Mouse (Mus musculus): ENCODE measurements around the gene Trnt1.

The Trnt1 gene

DNA sequence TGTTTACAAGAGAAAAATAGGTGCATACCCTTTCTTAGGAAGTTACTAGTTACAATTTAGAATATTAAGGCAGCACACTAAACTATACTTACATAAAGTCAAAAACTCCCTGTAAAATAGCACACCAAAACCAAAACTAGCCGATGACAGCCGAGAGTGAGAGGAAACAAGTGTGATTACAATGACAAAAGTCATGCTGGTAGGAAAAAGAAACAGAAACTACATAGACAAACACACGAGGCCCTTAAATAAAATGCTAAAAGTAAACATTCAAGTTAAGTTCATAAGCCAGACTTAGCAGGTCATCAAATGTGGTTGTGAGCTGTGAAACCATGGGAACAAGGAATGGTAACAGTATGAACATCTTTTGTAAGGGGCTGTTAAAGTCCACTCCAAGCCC is 18.2 kb downstream of the Trnt1 start:
- DNase-seq (ENCODE audit: low spot score in 2 of 2) = no peak

DNA sequence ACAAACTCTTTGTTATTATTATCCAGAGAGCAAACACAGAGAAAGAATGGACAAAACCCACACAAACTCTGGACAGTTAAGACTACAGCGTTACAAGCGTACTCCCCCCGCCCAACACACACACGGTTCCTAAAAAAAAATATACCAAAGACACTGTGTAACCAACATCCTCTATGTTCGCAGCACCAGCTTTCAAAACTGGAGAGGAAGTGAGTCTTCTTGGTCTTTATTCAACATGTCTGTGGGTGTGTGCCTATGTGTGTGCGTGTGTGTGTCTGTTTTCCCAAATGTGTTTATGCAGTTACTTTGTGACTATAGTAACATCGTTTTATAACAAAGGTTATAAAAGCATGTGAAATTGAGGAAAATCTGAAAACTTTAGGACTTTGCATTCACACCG is 22.5 kb downstream of the Trnt1 start:
- no peak for DNase-seq (ENCODE audit: low spot score in 2 of 2)

DNA sequence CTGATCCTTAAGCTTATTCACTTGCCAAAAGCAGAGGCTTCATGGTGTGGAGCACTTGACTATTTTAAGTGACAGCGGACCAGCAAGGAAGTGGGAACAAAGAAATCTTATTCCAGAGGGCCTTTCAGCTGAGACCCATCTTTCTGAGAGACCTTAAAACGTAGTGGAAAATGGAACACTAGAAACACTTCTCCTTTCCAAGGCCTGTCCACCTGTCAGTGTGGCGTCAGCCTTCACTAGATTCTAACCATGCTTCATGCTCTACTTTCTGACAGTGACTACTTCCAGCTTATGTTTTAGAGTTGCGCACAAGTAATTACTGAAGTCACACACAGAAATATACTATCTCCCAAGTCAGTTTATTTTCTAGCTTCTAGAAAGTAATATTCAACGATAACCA is 23.6 kb downstream of the Trnt1 start:
- DNase-seq (ENCODE audit: low spot score in 2 of 2) = no peak

DNA sequence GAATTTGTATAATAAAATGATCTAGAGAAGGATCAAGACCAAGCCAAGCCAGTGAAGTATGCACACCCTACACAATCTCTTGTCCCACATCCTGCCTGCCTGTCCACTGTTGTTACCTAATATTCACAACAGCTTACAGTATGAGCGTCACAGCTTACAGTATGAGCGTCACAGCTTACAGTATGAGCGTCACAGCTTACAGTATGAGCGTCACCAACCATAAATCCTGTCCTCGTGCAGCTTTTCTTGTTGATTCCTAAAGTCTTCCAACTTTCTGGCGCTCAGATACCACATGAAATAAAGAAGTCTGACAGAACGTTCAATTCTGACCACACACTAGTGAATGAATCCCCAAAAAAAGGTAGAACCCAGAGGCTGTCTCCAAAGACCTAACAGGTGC is 24.2 kb downstream of the Trnt1 start:
- no peak for DNase-seq (ENCODE audit: low spot score in 2 of 2)

DNA sequence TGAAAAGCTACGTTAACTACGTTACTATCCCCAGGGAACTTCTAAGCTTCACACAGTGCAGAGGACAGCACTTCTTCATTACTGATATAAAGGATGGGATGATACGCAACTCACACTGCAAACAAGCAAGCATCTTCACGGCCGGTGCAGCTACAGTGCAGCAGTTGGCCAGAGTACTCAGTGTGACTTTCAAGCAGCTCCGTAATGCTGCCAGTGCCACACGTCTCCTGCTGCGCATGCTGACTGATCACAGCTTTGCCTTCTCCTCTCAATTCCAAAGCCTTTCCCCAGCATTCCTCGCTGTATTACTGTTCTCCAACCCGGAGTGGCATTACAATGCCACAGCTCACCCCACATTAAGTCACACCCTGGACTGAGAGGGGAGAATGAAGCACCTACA is 24.7 kb downstream of the Trnt1 start:
- no peak for DNase-seq (ENCODE audit: low spot score in 2 of 2)

DNA sequence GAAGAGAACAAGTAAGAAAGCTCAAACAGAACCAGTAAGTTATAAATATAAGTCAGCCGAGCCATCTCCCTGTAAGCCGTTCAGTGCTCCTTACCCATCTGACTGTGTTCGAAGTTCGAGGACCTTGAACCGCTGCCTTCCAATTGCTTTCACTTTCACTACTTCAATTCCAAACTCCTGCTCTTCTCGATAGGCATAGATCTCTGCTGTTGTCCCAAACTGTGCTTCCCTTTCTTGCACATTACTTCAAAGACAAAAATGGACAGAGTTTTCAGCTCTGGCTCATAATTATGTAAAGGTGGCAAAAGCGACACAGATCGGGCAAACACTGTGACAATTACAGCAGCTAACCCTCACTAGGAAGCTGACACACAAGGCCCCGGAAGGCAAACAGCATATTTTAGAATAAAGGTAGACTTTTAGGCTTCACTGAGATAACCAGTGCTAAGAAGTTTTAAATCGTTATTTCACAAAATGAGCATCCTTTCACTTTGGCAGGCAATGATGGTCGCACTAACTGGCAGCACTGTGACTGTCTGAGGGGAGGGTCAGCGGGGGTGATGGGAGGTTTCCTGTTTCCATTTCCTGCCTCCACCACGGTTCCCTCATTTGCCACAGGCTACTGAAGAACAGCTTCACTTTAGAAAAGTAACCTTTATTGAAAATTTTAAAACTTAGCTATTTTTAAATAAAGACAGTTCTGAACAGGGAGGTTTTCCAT is 25.3 kb downstream of the Trnt1 start:
- DNase-seq (ENCODE audit: low spot score in 2 of 2) = no peak

DNA sequence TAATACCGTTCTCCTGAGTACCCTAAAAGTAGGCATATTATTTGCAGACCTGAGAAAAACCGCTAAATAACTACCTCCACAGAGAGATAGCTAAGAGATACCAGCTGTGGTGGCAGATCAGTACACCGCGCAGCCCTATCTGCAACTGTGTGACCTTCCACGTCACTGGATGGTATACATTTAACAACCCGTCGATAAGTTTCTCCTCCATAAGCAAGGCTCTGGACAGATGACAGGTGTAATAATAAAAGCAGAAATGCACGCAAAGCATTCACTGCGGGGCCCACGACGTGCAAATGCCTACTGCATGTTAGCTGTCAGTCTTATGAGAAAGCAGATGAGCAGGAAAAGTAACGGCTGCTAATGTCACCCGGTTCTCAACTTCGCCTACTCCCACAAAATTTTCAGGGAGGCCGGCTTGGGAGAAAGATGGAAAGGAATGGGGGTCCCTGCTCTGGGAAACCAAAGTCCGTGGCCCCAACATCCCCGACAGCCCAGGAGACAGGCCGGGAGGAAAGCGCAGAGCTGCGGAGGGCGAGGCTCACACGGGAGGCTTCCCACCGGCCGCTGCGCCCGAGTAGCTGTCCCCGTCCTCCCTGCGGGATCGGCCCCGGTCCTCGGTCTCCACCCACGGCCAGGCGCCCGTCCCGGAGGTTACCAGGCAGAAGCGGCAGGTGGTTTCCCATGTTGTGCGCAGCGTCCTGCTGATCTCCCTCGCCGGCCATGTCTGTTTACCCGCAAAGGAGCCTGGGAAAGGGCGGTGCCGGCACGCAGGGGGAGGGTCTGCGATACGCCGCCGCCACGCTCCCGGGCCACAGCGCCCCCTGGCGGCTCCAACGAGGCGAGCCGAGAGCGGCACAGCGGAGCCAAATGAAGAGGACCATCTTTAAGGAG is 30.7 kb downstream of the Trnt1 start, which contains the start of gene Crbn:
Gene Crbn, minus strand, starts transcription at position 745 of the 894 bp plus-strand sequence.
- DNase-seq (ENCODE audit: low spot score in 2 of 2) = peak; percentile 94 to 96

DNA sequence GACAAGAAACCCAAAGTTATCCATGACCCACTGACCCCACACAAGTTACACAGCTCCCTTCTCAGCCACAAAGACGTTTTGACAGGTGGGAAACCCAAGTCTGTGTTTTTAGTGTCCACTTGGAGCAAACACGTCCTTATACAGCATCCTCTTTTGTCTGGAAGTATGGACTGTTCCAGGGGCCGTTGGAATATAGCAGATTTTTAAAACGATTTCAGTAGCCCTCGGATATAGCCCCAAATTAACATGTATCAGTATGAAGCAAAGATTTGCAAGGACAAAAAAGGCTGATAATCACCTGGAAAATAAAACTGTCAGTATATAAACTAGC is 31.3 kb downstream of the Trnt1 start:
- DNase-seq (ENCODE audit: low spot score in 2 of 2) = no peak

DNA sequence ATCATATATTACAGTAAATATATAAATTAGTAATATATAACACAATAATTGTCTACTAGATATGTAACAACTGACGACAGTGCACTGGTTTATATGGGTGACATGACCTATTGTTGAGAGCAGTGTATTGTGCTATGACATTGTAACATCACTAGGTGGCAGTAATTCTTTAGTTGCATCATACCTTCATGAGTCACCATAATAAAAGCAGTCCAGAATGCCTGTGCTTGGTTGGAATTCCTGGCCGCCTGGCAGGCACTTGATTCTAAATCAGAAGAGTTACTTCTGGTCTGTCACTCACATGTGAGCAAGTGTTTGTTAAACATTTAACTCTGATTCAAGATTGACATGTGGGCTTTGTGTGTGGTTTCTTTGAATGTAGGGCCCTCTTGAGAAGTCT is 36.0 kb downstream of the Trnt1 start:
- no peak for DNase-seq (ENCODE audit: low spot score in 2 of 2)

DNA sequence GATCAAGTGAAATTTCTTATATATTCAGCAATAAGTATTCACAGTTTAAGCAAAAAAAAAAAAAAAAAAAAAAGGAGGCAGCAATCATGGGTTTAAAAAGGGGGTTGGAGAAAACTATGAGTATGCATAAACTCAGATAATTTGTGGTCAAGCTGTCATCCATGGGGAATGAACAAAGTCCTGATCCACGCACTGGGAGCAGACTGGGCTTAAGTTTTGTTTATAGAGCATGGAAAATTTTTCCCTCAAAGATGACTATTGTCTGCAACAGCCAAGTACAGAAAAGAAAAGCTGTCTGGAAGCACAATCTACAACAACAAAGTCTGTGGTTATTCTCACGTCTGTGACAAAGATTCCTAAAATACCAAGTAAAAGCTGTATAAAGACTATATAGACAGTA is 40.2 kb downstream of the Trnt1 start:
- no peak for DNase-seq (ENCODE audit: low spot score in 2 of 2)

DNA sequence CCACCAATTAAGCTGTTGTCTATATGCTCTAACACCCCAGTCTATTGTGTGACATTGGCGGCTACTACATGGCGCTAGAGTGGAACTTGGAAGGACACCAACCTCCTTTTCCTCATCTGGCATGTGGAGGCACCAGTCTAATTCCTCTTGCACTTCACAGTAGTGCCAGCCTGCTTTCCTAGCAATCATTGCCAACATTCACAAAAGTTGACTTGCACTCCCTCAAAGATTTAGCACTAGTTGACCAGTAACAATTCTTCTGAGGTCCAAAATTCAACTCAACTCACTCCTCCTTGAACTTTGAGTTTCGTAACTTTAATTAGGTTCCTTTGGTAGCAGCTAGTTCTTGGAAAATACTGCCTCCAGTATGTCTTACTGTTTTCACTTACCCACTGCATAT is 41.8 kb downstream of the Trnt1 start:
- DNase-seq (ENCODE audit: low spot score in 2 of 2) = no peak

DNA sequence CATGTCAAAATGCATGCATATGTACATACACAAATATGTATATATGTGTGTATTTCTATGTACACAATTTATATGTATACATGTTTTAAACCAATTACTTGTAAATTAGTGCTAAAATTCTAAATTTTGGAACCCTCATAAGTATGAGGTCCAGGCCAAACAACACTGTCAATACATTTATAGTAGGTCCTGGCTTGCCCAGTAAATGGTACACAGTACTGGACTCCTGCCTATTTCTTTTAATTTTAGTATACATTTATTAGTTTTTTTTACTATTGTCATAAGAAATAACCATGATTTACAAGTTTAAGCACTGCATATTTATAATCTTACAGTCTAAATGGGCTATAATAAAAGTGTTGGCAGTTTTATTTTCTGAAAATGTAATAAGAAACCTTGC is 50.3 kb downstream of the Trnt1 start:
- no peak for DNase-seq (ENCODE audit: low spot score in 2 of 2)

DNA sequence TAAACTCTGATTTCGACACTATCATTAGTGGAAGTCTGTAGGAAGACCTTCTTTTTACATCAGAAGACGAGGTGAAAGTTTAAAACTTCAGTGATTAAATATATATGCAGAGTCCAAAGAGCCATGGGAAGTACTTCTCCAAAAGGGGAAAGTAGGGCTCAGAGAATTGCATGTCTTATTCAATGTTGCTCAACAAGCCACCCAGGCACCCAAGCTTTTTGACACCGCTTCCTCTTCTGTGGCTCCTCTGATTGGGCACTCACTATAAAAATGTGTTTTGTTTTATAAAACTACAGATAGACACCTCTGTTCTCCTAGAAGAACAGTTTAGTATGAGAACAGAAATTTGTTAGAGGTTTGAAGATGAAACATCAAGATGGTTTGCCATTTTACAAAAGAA is 51.0 kb downstream of the Trnt1 start:
- DNase-seq (ENCODE audit: low spot score in 2 of 2) = no peak

DNA sequence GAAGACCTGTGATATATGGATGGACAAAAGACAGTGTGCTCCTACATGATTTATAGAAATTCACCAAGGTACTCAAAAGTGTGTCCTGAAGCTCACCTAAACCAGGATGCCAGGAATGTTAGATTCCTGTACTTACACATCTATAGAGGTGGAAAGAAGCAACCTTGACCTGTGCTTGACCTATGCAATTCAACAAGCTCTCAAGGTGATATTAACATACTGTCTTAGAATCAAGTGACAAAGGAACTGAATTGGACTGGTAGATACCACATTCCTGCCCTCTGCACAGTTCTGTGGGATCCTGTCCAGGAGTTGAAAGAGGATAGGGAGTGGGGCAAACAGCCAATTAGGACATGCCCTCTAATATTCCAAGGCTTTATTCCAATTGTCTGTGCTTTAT is 51.6 kb downstream of the Trnt1 start:
- DNase-seq (ENCODE audit: low spot score in 2 of 2) = no peak

DNA sequence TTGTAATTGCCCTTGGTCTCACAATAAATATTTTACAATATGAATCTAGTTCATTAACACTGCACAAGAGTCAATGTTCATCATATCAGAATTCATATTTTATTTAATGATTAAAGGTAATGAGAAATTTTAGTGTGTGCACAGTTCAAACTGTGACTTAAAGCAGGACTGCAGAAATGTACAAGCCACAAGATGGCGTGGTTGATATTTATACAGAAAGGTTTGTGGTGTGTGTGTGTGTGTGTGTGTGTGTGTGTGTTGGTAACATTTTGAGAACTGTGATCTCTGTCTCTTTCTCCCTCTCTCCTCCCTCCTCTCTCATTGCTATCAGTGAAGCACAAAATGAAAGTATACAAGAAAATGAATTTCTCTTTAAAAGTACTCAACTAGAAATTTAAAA is 53.4 kb downstream of the Trnt1 start:
- peak; percentile 22 to 39 for DNase-seq (ENCODE audit: low spot score in 2 of 2)

Data from cerebellum, postnatal 4 days (tissue).